Mouse (Mus musculus): Measurements from ENCODE around the gene Eif2b2.

Eif2b2 gene

GRCm38 (mm10) chr12:85195086-85195485 lies 24.2 kb upstream of the Eif2b2 start:
- no peak for DNase-seq

GRCm38 (mm10) chr12:85196191-85196590 lies 23.1 kb upstream of the Eif2b2 start:
- no peak for DNase-seq

GRCm38 (mm10) chr12:85197371-85197770 lies 21.9 kb upstream of the Eif2b2 start:
- no peak for DNase-seq

- DNase-seq, result no peak
Observed at GRCm38 (mm10) chr12:85197936-85198335, 21.3 kb upstream of the Eif2b2 start.

- no peak for DNase-seq
Observed at GRCm38 (mm10) chr12:85199954-85200353, 19.3 kb upstream of the Eif2b2 start.

- no peak for DNase-seq
Observed at GRCm38 (mm10) chr12:85200929-85201829, 18.1 kb upstream of the Eif2b2 start.

GRCm38 (mm10) chr12:85201830-85202147 lies 17.5 kb upstream of the Eif2b2 start:
- no peak for DNase-seq

- DNase-seq, result no peak
Observed at GRCm38 (mm10) chr12:85202191-85202590, 17.1 kb upstream of the Eif2b2 start.

- DNase-seq, result no peak
Observed at GRCm38 (mm10) chr12:85203699-85204098, 15.6 kb upstream of the Eif2b2 start.

- no peak for DNase-seq
Observed at GRCm38 (mm10) chr12:85204105-85204504, 15.2 kb upstream of the Eif2b2 start.

- no peak for DNase-seq
Observed at GRCm38 (mm10) chr12:85205425-85205824, 13.9 kb upstream of the Eif2b2 start.

- DNase-seq, result peak; percentile 33 to 50
Observed at GRCm38 (mm10) chr12:85208687-85209199, 10.5 kb upstream of the Eif2b2 start.

- no peak for DNase-seq
Observed at GRCm38 (mm10) chr12:85215031-85215430, 4.2 kb upstream of the Eif2b2 start.

GRCm38 (mm10) chr12:85217733-85218310 lies 1.5 kb upstream of the Eif2b2 start:
- no peak for DNase-seq

GRCm38 (mm10) chr12:85219905-85220290 lies 617 bp downstream of the Eif2b2 start:
- peak; percentile 45 to 46 for DNase-seq

GRCm38 (mm10) chr12:85227227-85227626 lies 7.9 kb downstream of the Eif2b2 start:
- no peak for DNase-seq

- no peak for DNase-seq
Observed at GRCm38 (mm10) chr12:85227876-85228599, 8.8 kb downstream of the Eif2b2 start.

GRCm38 (mm10) chr12:85233376-85234358 lies 14.4 kb downstream of the Eif2b2 start:
- no peak for DNase-seq

GRCm38 (mm10) chr12:85237553-85237952 lies 18.3 kb downstream of the Eif2b2 start:
- DNase-seq, result no peak

GRCm38 (mm10) chr12:85252083-85252482 lies 32.8 kb downstream of the Eif2b2 start:
- DNase-seq, result no peak

- no peak for DNase-seq
Observed at GRCm38 (mm10) chr12:85256074-85256751, 36.9 kb downstream of the Eif2b2 start.

All from B cell, adult 2 months (primary cell).